Mouse (Mus musculus) MEL (cell line): ENCODE measurements around the gene AC134908.4.

ENCODE experiments used
- CTCF ChIP-seq, 3 experiments: IDR thresholded peaks in 2 of 3; conservative IDR thresholded peaks in 1 of 3; 2 replicates each; pipeline ENCODE4 v1.5.1; 2011 to 2012; ENCODE audit warnings: low read length in 3 of 3, low read depth in 2 of 3, mild to moderate bottlenecking in 2 of 3, improper control_type of control experiment in 1 of 3, inconsistent platforms in 1 of 3, mixed read lengths in 1 of 3, moderate library complexity in 1 of 3; ENCODE audit not compliant: control insufficient read depth in 1 of 3, insufficient read depth in 1 of 3, poor library complexity in 1 of 3, severe bottlenecking in 1 of 3
- EP300 ChIP-seq, 2 experiments: IDR thresholded peaks; 2 replicates each; pipeline ENCODE4 v1.6.1; 2011; ENCODE audit warnings: improper control_type of control experiment in 2 of 2, low read length in 2 of 2, low read depth in 1 of 2, mild to moderate bottlenecking in 1 of 2
- MAZ ChIP-seq: IDR thresholded peaks from 2 replicates; pipeline ENCODE4 v1.6.1; 2012; ENCODE audit warnings: low read depth, mild to moderate bottlenecking, inconsistent platforms, low read length, improper control_type of control experiment
- POLR2A ChIP-seq, 2 experiments: IDR thresholded peaks; 2 replicates each; pipeline ENCODE4 v1.6.1; 2011 to 2012; ENCODE audit warnings: low read length in 2 of 2, mild to moderate bottlenecking in 2 of 2, control low read depth in 1 of 2, improper control_type of control experiment in 1 of 2, low read depth in 1 of 2, moderate library complexity in 1 of 2; ENCODE audit not compliant: control insufficient read depth in 1 of 2, insufficient read depth in 1 of 2, poor library complexity in 1 of 2
- RAD21 ChIP-seq: IDR thresholded peaks from 2 replicates; pipeline ENCODE4 v1.6.1; 2011; ENCODE audit warnings: mild to moderate bottlenecking, low read depth, low read length, improper control_type of control experiment
- TBP ChIP-seq: IDR thresholded peaks from 2 replicates; pipeline ENCODE4 v1.8.0; 2011; ENCODE audit warnings: low read depth, low read length, improper control_type of control experiment
- ZC3H11A ChIP-seq: IDR thresholded peaks from 2 replicates; pipeline ENCODE4 v1.6.1; 2012; ENCODE audit warnings: low read depth, mild to moderate bottlenecking, inconsistent platforms, low read length, improper control_type of control experiment
- ZKSCAN1 ChIP-seq: IDR thresholded peaks from 2 replicates; pipeline ENCODE4 v1.6.1; 2012; ENCODE audit warnings: low read depth, mild to moderate bottlenecking, inconsistent platforms, low read length, improper control_type of control experiment, moderate library complexity
- ZNF384 ChIP-seq: IDR thresholded peaks from 2 replicates; pipeline ENCODE4 v1.6.1; 2012; ENCODE audit warnings: low read depth, mild to moderate bottlenecking, inconsistent platforms, low read length, improper control_type of control experiment

DNA sequence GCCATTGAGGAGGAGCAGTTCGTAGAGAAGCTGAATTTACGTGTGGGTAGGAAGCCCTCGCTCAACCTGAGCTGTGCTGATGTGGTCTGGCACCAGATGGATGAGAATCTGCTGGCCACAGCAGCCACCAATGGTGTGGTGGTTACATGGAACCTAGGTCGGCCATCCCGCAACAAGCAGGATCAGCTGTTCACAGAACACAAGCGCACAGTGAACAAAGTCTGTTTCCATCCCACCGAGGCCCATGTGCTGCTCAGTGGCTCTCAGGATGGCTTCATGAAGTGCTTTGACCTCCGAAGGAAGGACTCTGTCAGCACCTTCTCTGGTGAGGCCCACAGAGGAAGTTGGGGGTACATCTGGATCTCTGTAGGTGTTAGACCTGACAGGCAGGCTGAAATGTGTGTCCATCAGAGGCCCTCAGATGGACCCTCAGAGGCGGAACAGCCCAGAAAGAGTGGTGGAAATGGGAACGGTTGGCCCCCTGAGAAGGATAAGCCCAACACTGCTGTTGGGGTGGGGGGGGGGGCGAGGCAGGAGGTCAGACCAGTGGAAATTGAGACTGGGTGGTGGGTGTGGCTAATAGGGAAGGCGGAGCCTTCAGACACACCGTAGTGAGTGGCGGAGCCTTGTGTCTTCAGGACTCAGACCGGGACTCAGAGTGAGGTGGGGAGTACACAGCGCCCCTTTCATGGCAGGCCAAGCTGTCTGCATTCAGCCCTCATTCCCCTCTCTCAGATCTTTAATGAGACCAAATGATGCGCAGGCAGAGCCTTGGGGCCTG lies 29.1 kb upstream of the AC134908.4 start:
- no peak for TF ChIP-seq CTCF (IDR thresholded peaks at IDR 0.05 in 2 of 3, conservative IDR thresholded peaks at IDR 0.05 in 1 of 3; ENCODE audit: control insufficient read depth in 1 of 3, insufficient read depth in 1 of 3, low read depth in 2 of 3, low read length in 3 of 3, poor library complexity in 1 of 3, severe bottlenecking in 1 of 3)
- no peak; a peak in 1 of 4 replicates for TF ChIP-seq POLR2A (IDR thresholded peaks at IDR 0.05; ENCODE audit: control insufficient read depth in 1 of 2, insufficient read depth in 1 of 2, low read depth in 1 of 2, low read length in 2 of 2, poor library complexity in 1 of 2)
- TF ChIP-seq ZC3H11A: no peak
- no peak for TF ChIP-seq ZKSCAN1
- no peak for TF ChIP-seq EP300 (IDR thresholded peaks at IDR 0.05; ENCODE audit: low read depth in 1 of 2, low read length in 2 of 2)
- TF ChIP-seq RAD21: no peak
- 0 out of 2 replicates have a peak, but pooled peaks have one; percentile 34 for TF ChIP-seq MAZ
- TF ChIP-seq ZNF384: no peak
- no peak for TF ChIP-seq TBP
